Mouse (Mus musculus): Measurements from ENCODE around the gene Nlrp6. TPM values are rescaled to one million over a fixed set of nuclear protein-coding genes. Genes with fewer than 3 reads are reported as not detected.

Nlrp6 gene
- polyA plus RNA-seq, 1 experiment from 2014 or later, result 0.28 TPM

DNA sequence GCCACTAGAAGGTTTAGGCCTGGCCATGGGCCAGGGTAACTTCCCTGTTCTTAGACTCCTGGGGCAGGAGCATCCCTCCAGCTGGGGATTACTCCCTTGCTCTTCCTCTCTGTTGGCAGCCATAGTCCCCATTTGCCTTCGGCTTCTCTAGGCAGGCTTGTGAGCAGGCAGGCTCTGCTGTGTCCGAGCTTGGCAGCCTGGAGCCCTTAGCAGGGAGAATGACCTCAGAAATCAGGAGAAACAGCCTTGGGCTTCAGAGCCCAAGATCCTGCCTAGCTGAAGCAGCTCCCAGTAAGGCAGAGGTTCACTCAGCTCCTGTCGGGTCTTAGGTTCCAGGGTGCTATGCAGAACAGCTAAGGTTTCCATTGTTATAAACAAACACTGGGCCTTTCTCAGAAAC lies 21.6 kb upstream of the Nlrp6 start:
- no peak overlapping the region for H3K9ac ChIP-seq
- peaks cover 49% of the 10 kb centered on the region for H3K36me3 ChIP-seq
- no peak overlapping the region for H3K4me2 ChIP-seq
- no peak overlapping the region for H3K4me3 ChIP-seq
- WGBS, result 83% methylated on average over 3 of the region's 3 CpGs
- H3K4me1 ChIP-seq, result 0 out of 2 replicates have a peak, but pooled peaks cover 7% of the 10 kb centered on the region
- no peak overlapping the region for H3K27ac ChIP-seq
- no peaks in the 10 kb centered on the region for H3K9me3 ChIP-seq
- no peaks in the 10 kb centered on the region for H3K27me3 ChIP-seq
- no peak for ATAC-seq (ENCODE audit: insufficient number of reproducible peaks, low FRiP score, low TSS enrichment, low read depth)

DNA sequence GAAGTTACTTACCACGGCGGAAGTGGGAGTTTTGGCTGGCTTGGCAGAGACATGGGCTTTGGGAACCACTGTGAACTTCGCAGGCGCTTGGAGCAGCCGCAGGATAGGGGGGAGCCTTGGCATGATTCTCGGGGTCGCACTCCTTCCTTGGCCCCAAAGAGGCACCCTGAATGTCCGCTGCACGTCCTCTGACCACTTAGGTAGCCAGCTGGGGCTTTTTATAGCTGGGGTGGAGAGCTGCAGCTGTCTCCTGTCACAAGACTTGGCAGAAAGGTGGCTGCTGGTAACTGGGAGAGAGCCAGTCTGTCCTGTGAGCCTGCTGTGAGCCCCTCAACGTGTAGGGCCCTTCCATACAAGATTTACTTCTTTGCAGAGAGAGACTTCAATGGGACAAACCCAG lies 20.5 kb upstream of the Nlrp6 start, which contains the start of gene Cox8b:
Gene Cox8b, minus strand, starts transcription at position 227 of the 400 bp plus-strand sequence.
- no peaks in the 10 kb centered on the region for H3K9me3 ChIP-seq
- peaks cover 40% of the 10 kb centered on the region for H3K36me3 ChIP-seq
- no peak within 1 kb of the TSS for H3K9ac ChIP-seq
- H3K27me3 ChIP-seq, result no peaks in the 10 kb centered on the region
- H3K27ac ChIP-seq, result peak within 1 kb of the TSS; percentile 8; the same call in 1 of the 2 replicates
- no peak for ATAC-seq (ENCODE audit: insufficient number of reproducible peaks, low FRiP score, low TSS enrichment, low read depth)
- no peak within 1 kb of the TSS for H3K4me2 ChIP-seq
- H3K4me1 ChIP-seq, result 0 out of 2 replicates have a peak, but pooled peaks cover 7% of the 10 kb centered on the region
- H3K4me3 ChIP-seq, result no peak within 1 kb of the TSS
- 68% methylated on average over 10 of the region's 10 CpGs for WGBS

DNA sequence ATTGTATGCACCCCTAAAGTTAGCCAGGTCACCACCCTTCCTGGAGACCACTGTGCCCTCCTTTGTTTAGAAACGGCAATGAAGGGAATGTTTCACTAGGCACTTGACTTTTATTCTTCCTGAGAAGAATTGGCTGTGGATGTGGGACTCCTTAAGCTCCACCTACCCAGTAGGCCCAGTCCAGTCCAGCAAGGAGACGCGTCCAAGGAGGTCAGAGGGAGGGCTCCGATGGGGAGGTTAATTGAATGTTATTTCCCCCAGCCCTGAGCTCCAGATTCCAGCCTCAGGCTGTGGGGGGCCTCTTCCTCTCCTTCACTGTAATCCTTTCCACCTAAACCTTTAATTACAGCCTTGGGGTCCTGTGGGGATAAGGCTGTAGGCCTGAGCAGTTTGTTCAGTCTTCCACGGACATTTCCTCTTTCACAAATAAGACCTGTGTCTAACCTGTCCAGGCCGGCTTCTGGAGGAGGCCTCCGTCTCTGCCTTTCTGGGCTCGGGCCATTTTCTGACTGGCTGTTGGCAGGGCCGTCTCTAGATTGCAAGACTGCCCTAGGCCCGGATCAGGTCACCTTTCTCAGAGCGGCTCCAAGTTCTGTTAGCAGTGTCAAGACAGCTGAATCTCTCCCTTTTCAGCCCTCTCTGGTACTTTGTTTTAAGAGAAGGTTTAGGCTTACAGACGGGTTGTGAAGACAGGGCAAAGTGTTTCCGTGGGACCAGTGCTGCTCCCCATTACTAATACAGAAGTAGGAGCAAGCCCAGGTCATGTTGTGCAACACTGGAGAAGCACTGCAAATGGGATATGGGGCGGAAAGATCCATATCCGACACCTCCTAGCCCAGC lies 18.4 kb upstream of the Nlrp6 start:
- 58% methylated on average over 15 of the region's 15 CpGs for WGBS
- H3K27me3 ChIP-seq, result no peaks in the 10 kb centered on the region
- no peak for ATAC-seq (ENCODE audit: insufficient number of reproducible peaks, low FRiP score, low TSS enrichment, low read depth)
- 0 out of 2 replicates have a peak overlapping the region, but pooled peaks have one; percentile 4 for H3K9ac ChIP-seq
- no peaks in the 10 kb centered on the region for H3K9me3 ChIP-seq
- H3K27ac ChIP-seq, result no peak overlapping the region
- H3K4me1 ChIP-seq, result 0 out of 2 replicates have a peak, but pooled peaks cover 7% of the 10 kb centered on the region
- H3K4me3 ChIP-seq, result no peak overlapping the region
- H3K36me3 ChIP-seq, result peaks cover 27% of the 10 kb centered on the region
- no peak overlapping the region for H3K4me2 ChIP-seq

DNA sequence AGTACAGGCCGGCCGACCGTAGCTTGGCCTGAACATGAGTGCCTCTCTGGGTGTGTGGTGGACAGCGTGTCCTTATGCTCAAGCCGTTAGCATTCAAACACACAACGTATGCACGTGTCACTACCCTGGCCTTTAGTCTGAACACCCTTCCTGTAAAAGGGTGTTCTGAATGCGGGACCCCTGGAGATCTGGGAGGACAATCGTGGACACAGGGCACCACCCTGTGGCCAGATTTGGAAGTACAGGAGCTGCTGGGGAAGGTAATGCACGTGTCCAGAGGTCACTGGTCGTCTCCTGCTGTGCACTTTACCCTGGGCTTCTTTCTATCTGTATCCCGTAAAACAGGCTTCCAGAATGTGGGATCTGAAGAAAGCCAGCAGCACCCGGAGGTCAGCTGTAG lies 17.5 kb upstream of the Nlrp6 start:
- H3K4me2 ChIP-seq, result no peak overlapping the region
- H3K4me1 ChIP-seq, result peaks cover 9% of the 10 kb centered on the region; the same call in 1 of the 2 replicates
- no peak overlapping the region for H3K27ac ChIP-seq
- H3K9me3 ChIP-seq, result no peaks in the 10 kb centered on the region
- WGBS, result 19% methylated on average over 13 of the region's 13 CpGs
- H3K9ac ChIP-seq, result no peak overlapping the region
- no peak overlapping the region for H3K4me3 ChIP-seq
- no peaks in the 10 kb centered on the region for H3K27me3 ChIP-seq
- no peak for ATAC-seq (ENCODE audit: insufficient number of reproducible peaks, low FRiP score, low TSS enrichment, low read depth)
- H3K36me3 ChIP-seq, result peaks cover 18% of the 10 kb centered on the region

DNA sequence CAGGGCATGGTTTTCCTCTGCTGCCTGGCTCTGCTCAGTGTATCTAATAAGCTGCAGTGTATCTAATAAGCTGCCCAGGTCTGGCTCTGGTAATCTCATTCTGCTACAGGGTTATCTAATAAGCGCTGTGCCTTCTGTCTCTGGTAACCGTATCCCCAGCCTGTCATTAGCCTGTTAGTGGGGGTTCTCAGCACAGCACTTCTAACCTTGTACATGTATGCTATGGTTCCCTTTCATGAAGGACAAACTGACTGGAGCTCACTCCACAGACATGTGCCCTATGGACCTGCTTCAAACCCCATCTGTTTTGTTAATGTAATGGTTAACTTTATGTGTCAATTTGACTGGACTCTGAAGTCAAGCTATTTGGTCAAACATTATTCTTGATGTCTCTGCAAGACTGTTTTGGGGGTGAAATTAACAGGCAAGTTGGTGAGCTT lies 15.0 kb upstream of the Nlrp6 start:
- 70% methylated on average over 2 of the region's 2 CpGs for WGBS
- Histone ChIP-seq H3K27ac (no peak overlapping the region), H3K9ac (no peak overlapping the region), H3K4me2 (no peak overlapping the region), H3K4me3 (no peak overlapping the region), H3K4me1 (peaks cover 17% of the 10 kb centered on the region), H3K36me3 (no peaks in the 10 kb centered on the region), H3K27me3 (no peaks in the 10 kb centered on the region), H3K9me3 (no peaks in the 10 kb centered on the region)
- no peak for ATAC-seq (ENCODE audit: insufficient number of reproducible peaks, low FRiP score, low TSS enrichment, low read depth)

DNA sequence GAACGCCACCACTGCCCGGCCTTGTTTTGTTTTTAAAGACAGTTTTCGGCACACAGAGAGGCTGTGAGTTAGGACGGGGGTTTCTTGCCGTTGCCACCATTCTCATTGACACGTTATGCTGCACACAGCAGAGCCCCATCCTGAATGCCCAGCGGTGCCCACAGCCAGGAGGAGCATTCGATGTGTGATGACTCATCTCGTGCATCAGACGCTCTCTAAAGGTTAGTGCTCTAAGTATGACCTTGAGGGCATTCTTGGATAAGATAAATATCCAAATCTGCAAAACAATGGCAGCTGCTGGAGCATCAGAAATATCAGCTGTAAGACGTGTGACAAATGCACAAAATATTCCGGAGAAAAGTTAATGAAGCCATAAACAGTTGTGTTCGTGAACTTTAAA lies 13.6 kb upstream of the Nlrp6 start:
- no peak overlapping the region for H3K4me2 ChIP-seq
- WGBS, result 83% methylated on average over 13 of the region's 13 CpGs
- H3K27ac ChIP-seq, result no peak overlapping the region
- peaks cover 17% of the 10 kb centered on the region for H3K4me1 ChIP-seq
- ATAC-seq (ENCODE audit: insufficient number of reproducible peaks, low FRiP score, low TSS enrichment, low read depth), result no peak
- H3K9me3 ChIP-seq, result no peaks in the 10 kb centered on the region
- no peak overlapping the region for H3K9ac ChIP-seq
- no peaks in the 10 kb centered on the region for H3K36me3 ChIP-seq
- H3K27me3 ChIP-seq, result no peaks in the 10 kb centered on the region
- no peak overlapping the region for H3K4me3 ChIP-seq

DNA sequence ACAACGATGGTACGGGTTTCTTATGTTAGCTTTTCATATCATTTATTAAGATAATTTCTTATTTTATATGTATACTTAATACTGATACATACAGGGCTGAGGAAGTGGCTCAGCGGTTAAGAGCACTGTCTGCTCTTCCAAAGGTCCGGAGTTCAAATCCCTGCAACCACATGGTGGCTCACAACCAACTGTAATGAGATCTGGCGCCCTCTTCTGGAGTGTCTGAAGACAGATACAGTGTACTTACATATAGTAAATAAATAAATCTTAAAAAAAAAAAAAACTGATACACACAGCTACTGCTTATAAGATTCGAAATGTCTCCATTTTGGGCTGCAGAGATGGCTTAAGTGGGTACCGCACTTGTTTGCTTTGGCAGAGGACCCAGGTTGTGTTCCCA lies 13.0 kb upstream of the Nlrp6 start:
- ATAC-seq (ENCODE audit: insufficient number of reproducible peaks, low FRiP score, low TSS enrichment, low read depth), result no peak
- Histone ChIP-seq H3K36me3 (no peaks in the 10 kb centered on the region), H3K9me3 (no peaks in the 10 kb centered on the region)

DNA sequence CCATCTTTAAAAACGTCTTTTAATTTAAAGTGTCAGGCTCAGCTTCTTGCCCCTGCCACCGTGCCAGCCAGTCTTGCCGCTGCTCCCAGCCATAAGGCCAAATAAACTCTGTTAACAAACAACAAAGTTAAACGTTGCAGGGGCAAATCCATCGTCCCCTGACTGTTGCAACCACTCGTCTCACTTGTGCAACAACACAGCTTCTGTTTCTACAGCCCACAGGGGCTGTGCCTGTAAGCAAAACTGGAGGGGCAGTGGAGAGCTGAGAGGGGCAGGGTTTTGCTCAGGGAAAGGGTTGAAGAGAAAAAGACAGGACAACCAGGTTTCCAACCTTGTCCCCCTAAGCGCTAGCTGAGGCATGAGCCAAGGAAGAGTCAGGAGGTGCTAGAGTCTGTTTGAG lies 12.5 kb upstream of the Nlrp6 start:
- Histone ChIP-seq H3K27me3 (no peaks in the 10 kb centered on the region), H3K4me3 (no peak overlapping the region), H3K9ac (no peak overlapping the region), H3K27ac (no peak overlapping the region), H3K36me3 (no peaks in the 10 kb centered on the region), H3K4me2 (no peak overlapping the region), H3K4me1 (peaks cover 12% of the 10 kb centered on the region), H3K9me3 (no peaks in the 10 kb centered on the region)
- ATAC-seq (ENCODE audit: insufficient number of reproducible peaks, low FRiP score, low TSS enrichment, low read depth), result no peak
- 40% methylated on average over 7 of the region's 7 CpGs for WGBS

More for the DNA sequence above, 13.0 kb upstream of the Nlrp6 start:
- H3K27me3 ChIP-seq, result no peaks in the 10 kb centered on the region
- WGBS, result 83% methylated on average over 7 of the region's 7 CpGs
- H3K27ac ChIP-seq, result no peak overlapping the region
- H3K4me2 ChIP-seq, result no peak overlapping the region
- peaks cover 17% of the 10 kb centered on the region for H3K4me1 ChIP-seq
- no peak overlapping the region for H3K9ac ChIP-seq
- H3K4me3 ChIP-seq, result no peak overlapping the region

DNA sequence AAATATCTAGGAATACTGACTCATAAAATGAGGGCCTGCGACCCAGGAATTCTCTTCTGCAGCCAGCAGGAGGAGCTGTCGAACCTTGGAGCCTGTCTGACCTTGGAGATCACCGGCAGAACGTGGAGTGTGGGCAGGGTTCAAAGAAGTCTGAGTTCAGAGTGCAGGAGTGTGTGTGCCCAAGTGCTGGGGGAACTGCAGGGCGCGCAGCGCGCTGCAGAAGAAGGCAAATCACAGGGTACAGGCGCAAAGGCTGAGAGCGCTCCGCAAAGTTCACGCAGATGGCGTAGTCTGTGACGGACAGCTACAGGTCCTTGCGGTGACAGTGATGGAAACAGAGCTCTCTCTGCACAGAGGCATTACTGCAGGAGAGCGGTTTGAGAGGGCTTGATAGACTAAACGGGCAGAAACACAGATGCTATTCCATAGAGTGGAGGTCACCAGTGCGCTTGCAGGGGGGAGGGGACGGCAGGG lies 12.0 kb upstream of the Nlrp6 start:
- under 1% methylated on average over 19 of the region's 19 CpGs for WGBS
- H3K4me3 ChIP-seq, result peak overlapping the region; percentile 40
- H3K27ac ChIP-seq, result no peak overlapping the region

DNA sequence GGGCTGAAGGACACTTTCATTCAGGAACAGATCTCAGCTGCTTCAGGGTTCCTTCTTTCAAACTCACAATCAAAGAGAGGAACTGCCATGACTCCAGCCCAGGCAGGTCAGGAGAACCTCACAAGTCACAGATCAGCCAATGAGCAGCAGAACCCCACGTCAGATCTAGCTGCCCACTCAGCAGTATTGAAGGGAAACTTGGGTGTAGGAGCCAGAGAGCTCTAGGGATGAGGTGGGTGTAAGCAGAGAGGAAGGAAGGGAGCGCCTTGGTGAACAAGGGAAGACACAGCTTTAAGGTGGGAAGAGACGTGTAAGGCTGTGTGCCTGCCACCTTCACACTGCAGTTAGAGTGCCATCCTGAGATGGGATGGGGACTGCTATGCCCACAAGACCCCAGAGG lies 8.4 kb upstream of the Nlrp6 start:
- Histone ChIP-seq H3K9ac (no peak overlapping the region), H3K27ac (no peak overlapping the region), H3K36me3 (no peaks in the 10 kb centered on the region), H3K4me2 (no peak overlapping the region), H3K27me3 (no peaks in the 10 kb centered on the region), H3K4me1 (peaks cover 10% of the 10 kb centered on the region), H3K9me3 (no peaks in the 10 kb centered on the region), H3K4me3 (no peak overlapping the region)
- WGBS, result 63% methylated on average over 3 of the region's 3 CpGs
- ATAC-seq (ENCODE audit: insufficient number of reproducible peaks, low FRiP score, low TSS enrichment, low read depth), result no peak

More for the DNA sequence above, 12.0 kb upstream of the Nlrp6 start:
- Histone ChIP-seq H3K36me3 (no peaks in the 10 kb centered on the region), H3K9me3 (no peaks in the 10 kb centered on the region), H3K4me1 (peaks cover 10% of the 10 kb centered on the region), H3K27me3 (no peaks in the 10 kb centered on the region), H3K4me2 (peak overlapping the region; percentile 89), H3K9ac (no peak overlapping the region)
- ATAC-seq (ENCODE audit: insufficient number of reproducible peaks, low FRiP score, low TSS enrichment, low read depth), result no peak; the same call in 1 of the 2 replicates

DNA sequence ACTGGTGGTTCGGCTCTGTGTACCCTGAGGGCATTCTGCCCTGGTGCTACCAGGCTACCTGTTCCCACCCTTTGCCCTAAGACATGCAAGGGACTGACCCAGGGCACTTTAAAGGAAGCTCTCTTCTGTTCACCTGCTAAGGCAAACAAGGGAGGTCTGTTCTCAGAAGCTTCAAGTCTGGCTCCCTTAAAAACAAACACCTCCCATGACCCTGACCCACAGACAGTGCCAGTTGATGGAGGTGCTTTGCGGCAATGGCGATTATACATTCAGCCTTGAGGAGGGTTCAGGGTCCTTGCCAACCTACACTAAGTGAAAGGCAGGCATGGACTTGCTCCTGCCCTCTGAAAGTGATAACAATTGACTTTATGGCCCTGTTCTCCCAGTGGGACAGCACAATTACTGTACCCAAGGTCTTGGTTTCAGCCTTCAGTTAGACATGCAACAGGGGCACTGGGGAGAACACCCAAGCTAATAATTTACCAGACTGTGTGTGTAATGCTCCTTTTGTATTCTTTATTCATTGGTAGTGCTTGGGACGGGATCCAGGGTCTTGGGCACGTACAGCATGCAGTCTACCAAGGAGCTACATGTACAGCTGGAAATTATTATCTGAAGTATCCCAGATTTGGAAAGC lies 7.7 kb upstream of the Nlrp6 start:
- Histone ChIP-seq H3K36me3 (no peaks in the 10 kb centered on the region), H3K27ac (no peak overlapping the region), H3K4me1 (peaks cover 10% of the 10 kb centered on the region), H3K4me2 (no peak overlapping the region), H3K9ac (no peak overlapping the region), H3K4me3 (no peak overlapping the region), H3K9me3 (no peaks in the 10 kb centered on the region), H3K27me3 (no peaks in the 10 kb centered on the region; the same call in 1 of the 2 replicates)
- 55% methylated on average over 5 of the region's 5 CpGs for WGBS
- ATAC-seq (ENCODE audit: insufficient number of reproducible peaks, low FRiP score, low TSS enrichment, low read depth), result no peak

Data from limb, embryonic 15.5 days (tissue).